Mouse (Mus musculus): ENCODE measurements at regions not wholly inside any gene's neighbourhood (a gene's known extent, or its start where the extent isn't known, plus 50 kb on each side); places are given as distances from the start of the nearest gene placed in this dataset.

- 78% methylated on average over 3 of the region's 3 CpGs for WGBS (ENCODE audit: missing documents)
- no peak overlapping the region for H3K27ac ChIP-seq
- H3K4me3 ChIP-seq (ENCODE audit: inconsistent target) = no peak overlapping the region
- H3K79me2 ChIP-seq (ENCODE audit: inconsistent target) = no peaks in the 10 kb centered on the region
- H3K36me3 ChIP-seq (ENCODE audit: inconsistent target) = no peaks in the 10 kb centered on the region
These were observed 50.2 kb upstream of the Bod1 start for GRCm38 (mm10) chr11:31721908-31722307.

- H3K27ac ChIP-seq = no peak overlapping the region
- no peaks in the 10 kb centered on the region for H3K36me3 ChIP-seq (ENCODE audit: inconsistent target)
- no peak overlapping the region for H3K4me3 ChIP-seq (ENCODE audit: inconsistent target)
- WGBS (ENCODE audit: missing documents) = 100% methylated on average over 1 of the region's 1 CpGs
- no peaks in the 10 kb centered on the region for H3K79me2 ChIP-seq (ENCODE audit: inconsistent target)
These were observed 52.8 kb upstream of the Bod1 start for GRCm38 (mm10) chr11:31724506-31724905.

- Histone ChIP-seq H3K27ac (no peak overlapping the region), H3K4me3 (ENCODE audit: inconsistent target) (no peak overlapping the region), H3K36me3 (ENCODE audit: inconsistent target) (no peaks in the 10 kb centered on the region), H3K79me2 (ENCODE audit: inconsistent target) (no peaks in the 10 kb centered on the region)
- WGBS (ENCODE audit: missing documents) = 29% methylated on average over 15 of the region's 15 CpGs
These were observed 54.4 kb upstream of the Bod1 start for GRCm38 (mm10) chr11:31725936-31726647.

- H3K4me3 ChIP-seq (ENCODE audit: inconsistent target) = no peak overlapping the region
- H3K27ac ChIP-seq = no peak overlapping the region
- H3K36me3 ChIP-seq (ENCODE audit: inconsistent target) = no peaks in the 10 kb centered on the region
- H3K79me2 ChIP-seq (ENCODE audit: inconsistent target) = no peaks in the 10 kb centered on the region
- WGBS (ENCODE audit: missing documents) = 87% methylated on average over 8 of the region's 8 CpGs
These were observed 55.6 kb upstream of the Bod1 start for GRCm38 (mm10) chr11:31727289-31727688.

- H3K36me3 ChIP-seq (ENCODE audit: inconsistent target) = no peaks in the 10 kb centered on the region
- H3K27ac ChIP-seq = no peak overlapping the region
- H3K4me3 ChIP-seq (ENCODE audit: inconsistent target) = no peak overlapping the region
- H3K79me2 ChIP-seq (ENCODE audit: inconsistent target) = no peaks in the 10 kb centered on the region
- 87% methylated on average over 3 of the region's 3 CpGs for WGBS (ENCODE audit: missing documents)
These were observed 58.0 kb upstream of the Bod1 start for GRCm38 (mm10) chr11:31729728-31730127.

- no peak overlapping the region for H3K27ac ChIP-seq
- no peak overlapping the region for H3K4me3 ChIP-seq (ENCODE audit: inconsistent target)
- no peaks in the 10 kb centered on the region for H3K79me2 ChIP-seq (ENCODE audit: inconsistent target)
- H3K36me3 ChIP-seq (ENCODE audit: inconsistent target) = no peaks in the 10 kb centered on the region
- 96% methylated on average over 4 of the region's 4 CpGs for WGBS (ENCODE audit: missing documents)
These were observed 58.5 kb upstream of the Bod1 start for GRCm38 (mm10) chr11:31730181-31730580.

GRCm38 (mm10) chr11:31730680-31731079 is 59.0 kb upstream of the Bod1 start:
- Histone ChIP-seq H3K27ac (no peak overlapping the region), H3K79me2 (ENCODE audit: inconsistent target) (no peaks in the 10 kb centered on the region), H3K36me3 (ENCODE audit: inconsistent target) (no peaks in the 10 kb centered on the region), H3K4me3 (ENCODE audit: inconsistent target) (no peak overlapping the region)
- 93% methylated on average over 3 of the region's 3 CpGs for whole genome bisulfite sequencing (ENCODE audit: missing documents)

GRCm38 (mm10) chr11:31731459-31731858 is 59.8 kb upstream of the Bod1 start:
- Histone ChIP-seq H3K4me3 (ENCODE audit: inconsistent target) (no peak overlapping the region), H3K36me3 (ENCODE audit: inconsistent target) (no peaks in the 10 kb centered on the region), H3K79me2 (ENCODE audit: inconsistent target) (no peaks in the 10 kb centered on the region), H3K27ac (0 out of 2 replicates have a peak overlapping the region, but pooled peaks have one; percentile 91)
- 94% methylated on average over 4 of the region's 4 CpGs for WGBS (ENCODE audit: missing documents)

- H3K36me3 ChIP-seq (ENCODE audit: inconsistent target) = no peaks in the 10 kb centered on the region
- no peaks in the 10 kb centered on the region for H3K79me2 ChIP-seq (ENCODE audit: inconsistent target)
- WGBS (ENCODE audit: missing documents) = 18% methylated on average over 3 of the region's 3 CpGs
- H3K27ac ChIP-seq = peak overlapping the region; percentile 91
- H3K4me3 ChIP-seq (ENCODE audit: inconsistent target) = no peak overlapping the region; the same call in 1 of the 2 replicates
These were observed 60.7 kb upstream of the Bod1 start for GRCm38 (mm10) chr11:31732342-31732741.

- Histone ChIP-seq H3K4me3 (ENCODE audit: inconsistent target) (no peak overlapping the region; the same call in 1 of the 2 replicates), H3K79me2 (ENCODE audit: inconsistent target) (no peaks in the 10 kb centered on the region), H3K27ac (peak overlapping the region; percentile 91), H3K36me3 (ENCODE audit: inconsistent target) (no peaks in the 10 kb centered on the region)
- WGBS (ENCODE audit: missing documents) = 12% methylated on average over 1 of the region's 1 CpGs
These were observed 61.3 kb upstream of the Bod1 start for GRCm38 (mm10) chr11:31732958-31733357.

- 50% methylated on average over 4 of the region's 4 CpGs for WGBS (ENCODE audit: missing documents)
- Histone ChIP-seq H3K27ac (peak overlapping the region; percentile 91), H3K36me3 (ENCODE audit: inconsistent target) (no peaks in the 10 kb centered on the region), H3K79me2 (ENCODE audit: inconsistent target) (no peaks in the 10 kb centered on the region), H3K4me3 (ENCODE audit: inconsistent target) (no peak overlapping the region)
These were observed 62.4 kb upstream of the Bod1 start for GRCm38 (mm10) chr11:31734091-31734490.

GRCm38 (mm10) chr11:31735257-31735656 is 63.6 kb upstream of the Bod1 start:
- Histone ChIP-seq H3K79me2 (ENCODE audit: inconsistent target) (no peaks in the 10 kb centered on the region), H3K4me3 (ENCODE audit: inconsistent target) (no peak overlapping the region), H3K36me3 (ENCODE audit: inconsistent target) (no peaks in the 10 kb centered on the region), H3K27ac (peak overlapping the region; percentile 91)
- 96% methylated on average over 6 of the region's 6 CpGs for WGBS (ENCODE audit: missing documents)

GRCm38 (mm10) chr11:31736086-31736485 is 64.4 kb upstream of the Bod1 start:
- Histone ChIP-seq H3K4me3 (ENCODE audit: inconsistent target) (no peak overlapping the region), H3K27ac (peak overlapping the region; percentile 91), H3K36me3 (ENCODE audit: inconsistent target) (no peaks in the 10 kb centered on the region), H3K79me2 (ENCODE audit: inconsistent target) (no peaks in the 10 kb centered on the region)

GRCm38 (mm10) chr11:31736556-31737089 is 64.9 kb upstream of the Bod1 start:
- 96% methylated on average over 4 of the region's 4 CpGs for WGBS (ENCODE audit: missing documents)
- H3K27ac ChIP-seq = peak overlapping the region; percentile 91
- H3K4me3 ChIP-seq (ENCODE audit: inconsistent target) = no peak overlapping the region
- no peaks in the 10 kb centered on the region for H3K36me3 ChIP-seq (ENCODE audit: inconsistent target)
- H3K79me2 ChIP-seq (ENCODE audit: inconsistent target) = no peaks in the 10 kb centered on the region

GRCm38 (mm10) chr11:31738148-31739021 is 66.7 kb upstream of the Bod1 start:
- WGBS (ENCODE audit: missing documents) = 94% methylated on average over 5 of the region's 5 CpGs
- Histone ChIP-seq H3K27ac (no peak overlapping the region), H3K36me3 (ENCODE audit: inconsistent target) (no peaks in the 10 kb centered on the region), H3K79me2 (ENCODE audit: inconsistent target) (no peaks in the 10 kb centered on the region), H3K4me3 (ENCODE audit: inconsistent target) (no peak overlapping the region)

Data from macrophage (primary cell).